ENCODE assay signal across 22 mouse cellular contexts in the genomic region with DNA sequence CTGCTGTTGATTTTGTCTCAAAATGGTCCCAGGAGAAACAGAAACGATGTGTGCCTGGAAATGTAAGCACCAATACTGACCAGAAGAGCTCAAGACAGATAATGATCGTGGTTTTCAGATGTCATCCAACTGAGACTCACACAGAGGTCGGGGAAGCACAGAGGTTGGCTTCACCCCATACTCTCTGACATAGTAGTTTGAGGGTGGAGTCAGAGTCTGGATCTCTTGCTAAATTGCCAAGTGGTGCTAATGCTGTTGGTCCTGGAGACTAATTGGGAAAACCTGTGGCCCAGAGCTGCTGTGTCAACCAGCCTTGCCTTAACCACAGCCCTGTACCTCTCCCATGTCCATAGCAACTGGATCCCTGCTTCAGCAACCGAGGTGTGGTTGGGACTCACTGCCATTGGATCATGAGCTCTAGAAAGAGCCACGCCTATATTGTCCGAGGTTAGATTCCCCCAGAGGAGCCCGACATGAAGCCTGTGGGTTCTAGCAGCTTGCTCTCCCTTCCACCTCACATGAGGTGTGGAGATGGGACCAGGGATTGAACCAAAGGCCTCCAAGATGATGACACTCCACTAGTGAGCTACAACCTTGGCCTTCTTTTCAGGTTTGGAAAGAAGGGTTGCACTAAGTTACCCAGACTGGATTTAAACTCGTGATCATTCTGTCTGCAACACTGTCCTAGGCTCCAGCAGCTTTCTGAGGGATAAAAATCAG. TPM values are rescaled to one million over a fixed set of nuclear protein-coding genes. Genes with fewer than 3 reads are reported as not detected.
"Had no signal": no experiment of that assay in that cellular context is flagged by ENCODE, and none has a peak within 500 bp of the region (broad histone marks: within the 10 kb centered on the region; RNA-seq: fewer than 3 reads in every experiment).

No protein-coding gene starts in this region.

- H3K36me3 ChIP-seq: kidney, embryonic 15.5 days; limb, embryonic 13.5 days; midbrain, embryonic 10.5 days; neural tube, embryonic 12.5 days; stomach, embryonic 15.5 days had no signal

- H3K9ac ChIP-seq: kidney, embryonic 15.5 days; limb, embryonic 13.5 days; liver, embryonic 14.5 days; neural tube, embryonic 12.5 days; stomach, embryonic 15.5 days had no signal

- H3K4me2 ChIP-seq: kidney, embryonic 15.5 days; limb, embryonic 13.5 days; neural tube, embryonic 12.5 days; stomach, embryonic 15.5 days had no signal

- H3K9me3 ChIP-seq: kidney, embryonic 15.5 days; limb, embryonic 13.5 days; midbrain, embryonic 10.5 days; neural tube, embryonic 12.5 days; stomach, embryonic 15.5 days had no signal

- H3K4me1 ChIP-seq: neural tube, embryonic 12.5 days; stomach, embryonic 15.5 days had no signal

- H3K4me3 ChIP-seq: kidney, embryonic 15.5 days; limb, embryonic 13.5 days; midbrain, embryonic 10.5 days; neural tube, embryonic 12.5 days; stomach, embryonic 15.5 days had no signal

- H3K27ac ChIP-seq: limb, embryonic 13.5 days; liver, embryonic 14.5 days; midbrain, embryonic 10.5 days; neural tube, embryonic 12.5 days; stomach, embryonic 15.5 days had no signal

- DNase-seq: kidney, postnatal 14 days; left cerebral cortex, postnatal 4 days; lung, adult 18-20 months; midbrain, embryonic 14.5 days; right cerebral cortex, postnatal 4 days; thymus, adult 2 months; thymus, postnatal 25 days had no signal

- H3K27me3 ChIP-seq: kidney, embryonic 15.5 days; limb, embryonic 13.5 days; neural tube, embryonic 12.5 days; stomach, embryonic 15.5 days had no signal

RNA-seq across cellular contexts. Expression of a gene that starts 4.7 kb away (rescaled TPM):
- total RNA-seq: layer of hippocampus, adult 8-10 months; layer of hippocampus, postnatal 14 days; left cerebral cortex, adult 18-20 months; left cerebral cortex, postnatal 10 days; left cerebral cortex, postnatal 4 days; megakaryocyte, adult 5-6 weeks; monocyte, adult 5-6 weeks had no signal
- polyA plus RNA-seq: kidney, embryonic 15.5 days; large intestine, adult 2 months; limb, embryonic 13.5 days; liver, embryonic 14.5 days; lung, embryonic 16.5 days; midbrain, embryonic 10.5 days; midbrain, embryonic 14.5 days; neural tube, embryonic 12.5 days; spleen, adult 2 months had no signal
